Mouse (Mus musculus) MEL (cell line): ENCODE results near the gene Thg1l. TPM values are rescaled to one million over a fixed set of nuclear protein-coding genes. Genes with fewer than 3 reads are reported as not detected.

ENCODE experiments used
- DNase-seq: peaks from one replicate; pipeline ENCODE4 v3.0.0; 2011; ENCODE audit warnings: low read depth, low spot score
- H3K27ac ChIP-seq: 2 replicates; pipeline ENCODE4 v1.5.1; 2012; ENCODE audit warnings: low read depth, mild to moderate bottlenecking, control low read depth, low read length, moderate library complexity; ENCODE audit not compliant: control insufficient read depth
- H3K27me3 ChIP-seq, 2 experiments: fragments of 150-350 bp in 1 of 2; sonication (generic) in 1 of 2; 2 replicates each; pipeline ENCODE4 v1.6.1; 2012; ENCODE audit warnings: low read length in 2 of 2, mild to moderate bottlenecking in 2 of 2, improper control_type of control experiment in 1 of 2, moderate library complexity in 1 of 2; ENCODE audit not compliant: insufficient read depth in 2 of 2, control insufficient read depth in 1 of 2
- H3K36me3 ChIP-seq, 2 experiments: 2 replicates each; pipeline ENCODE4 v1.6.1; 2012 to 2014; ENCODE audit warnings: low read length in 2 of 2, improper control_type of control experiment in 1 of 2, inconsistent platforms in 1 of 2, mild to moderate bottlenecking in 1 of 2; ENCODE audit not compliant: insufficient read depth in 2 of 2, control insufficient read depth in 1 of 2
- H3K4me1 ChIP-seq, 2 experiments: fragments of 150-350 bp in 1 of 2; sonication (generic) in 1 of 2; 2 replicates each; pipeline ENCODE4 v1.6.1; 2012; ENCODE audit warnings: low read length in 2 of 2, improper control_type of control experiment in 1 of 2, mild to moderate bottlenecking in 1 of 2; ENCODE audit not compliant: insufficient read depth in 2 of 2, control insufficient read depth in 1 of 2
- H3K4me3 ChIP-seq, 2 experiments: fragments of 150-350 bp in 1 of 2; sonication (generic) in 1 of 2; 2 replicates each; pipeline ENCODE4 v1.5.1; 2012; ENCODE audit warnings: low read depth in 2 of 2, low read length in 2 of 2, mild to moderate bottlenecking in 2 of 2, moderate library complexity in 2 of 2, control low read depth in 1 of 2, improper control_type of control experiment in 1 of 2; ENCODE audit not compliant: control insufficient read depth in 1 of 2, insufficient read depth in 1 of 2
- H3K79me2 ChIP-seq: 2 replicates; pipeline ENCODE4 v1.6.1; 2012; ENCODE audit warnings: mild to moderate bottlenecking, low read length, moderate library complexity; ENCODE audit not compliant: control insufficient read depth, poor library complexity, insufficient read depth
- H3K9ac ChIP-seq: 2 replicates; pipeline ENCODE4 v1.6.1; 2012; ENCODE audit warnings: low read depth, mild to moderate bottlenecking, control low read depth, low read length, moderate library complexity; ENCODE audit not compliant: control insufficient read depth, poor library complexity, severe bottlenecking
- H3K9me3 ChIP-seq: fragments of 150-350 bp; sonication (generic); replicated peaks from 2 replicates; pipeline ENCODE4 v1.6.1; 2012; ENCODE audit warnings: mild to moderate bottlenecking, low read length, improper control_type of control experiment, moderate library complexity; ENCODE audit not compliant: insufficient read depth
- BHLHE40 ChIP-seq: IDR thresholded peaks from 2 replicates; pipeline ENCODE4 v1.6.1; 2012; ENCODE audit warnings: low read depth, mild to moderate bottlenecking, inconsistent platforms, low read length, improper control_type of control experiment, borderline replicate concordance
- ELF1 ChIP-seq: IDR thresholded peaks from 2 replicates; pipeline ENCODE4 v1.6.1; 2014; ENCODE audit warnings: low read depth, mild to moderate bottlenecking, inconsistent platforms, low read length, improper control_type of control experiment, moderate library complexity
- ETS1 ChIP-seq: IDR thresholded peaks from 2 replicates; pipeline ENCODE4 v1.6.1; 2012; ENCODE audit warnings: low read depth, mild to moderate bottlenecking, inconsistent platforms, low read length, improper control_type of control experiment, moderate library complexity
- GABPA ChIP-seq: IDR thresholded peaks from 2 replicates; pipeline ENCODE4 v1.6.1; 2012; ENCODE audit warnings: low read depth, mild to moderate bottlenecking, inconsistent platforms, low read length, improper control_type of control experiment, moderate library complexity
- KAT2A ChIP-seq: conservative IDR thresholded peaks from 2 replicates; pipeline ENCODE4 v1.6.1; 2012; ENCODE audit warnings: low read depth, low read length, improper control_type of control experiment, inconsistent platforms
- MAFK ChIP-seq: IDR thresholded peaks from 2 replicates; pipeline ENCODE4 v1.6.1; 2011; ENCODE audit warnings: low read depth, mild to moderate bottlenecking, low read length, improper control_type of control experiment, borderline replicate concordance
- MAZ ChIP-seq: IDR thresholded peaks from 2 replicates; pipeline ENCODE4 v1.6.1; 2012; ENCODE audit warnings: low read depth, mild to moderate bottlenecking, inconsistent platforms, low read length, improper control_type of control experiment
- MYB ChIP-seq: IDR thresholded peaks from 2 replicates; pipeline ENCODE4 v1.6.1; 2011; ENCODE audit warnings: mild to moderate bottlenecking, low read depth, low read length, improper control_type of control experiment
- MYC ChIP-seq: IDR thresholded peaks from 2 replicates; pipeline ENCODE4 v1.6.1; 2011; ENCODE audit warnings: low read depth, mild to moderate bottlenecking, low read length, improper control_type of control experiment, moderate library complexity
- NELFE ChIP-seq: IDR thresholded peaks from 2 replicates; pipeline ENCODE4 v1.6.1; 2011; ENCODE audit warnings: low read depth, low read length, improper control_type of control experiment
- NRF1 ChIP-seq: IDR thresholded peaks from 2 replicates; pipeline ENCODE4 v1.6.1; 2014; ENCODE audit warnings: low read depth, mild to moderate bottlenecking, inconsistent platforms, low read length, improper control_type of control experiment, moderate library complexity; ENCODE audit not compliant: poor library complexity, insufficient read depth, severe bottlenecking
- POLR2A ChIP-seq, 2 experiments: IDR thresholded peaks; 2 replicates each; pipeline ENCODE4 v1.6.1; 2011 to 2012; ENCODE audit warnings: low read length in 2 of 2, mild to moderate bottlenecking in 2 of 2, control low read depth in 1 of 2, improper control_type of control experiment in 1 of 2, low read depth in 1 of 2, moderate library complexity in 1 of 2; ENCODE audit not compliant: control insufficient read depth in 1 of 2, insufficient read depth in 1 of 2, poor library complexity in 1 of 2
- RAD21 ChIP-seq: IDR thresholded peaks from 2 replicates; pipeline ENCODE4 v1.6.1; 2011; ENCODE audit warnings: mild to moderate bottlenecking, low read depth, low read length, improper control_type of control experiment
- RCOR1 ChIP-seq: IDR thresholded peaks from 2 replicates; pipeline ENCODE4 v1.6.1; 2012; ENCODE audit warnings: low read depth, mild to moderate bottlenecking, inconsistent platforms, low read length, improper control_type of control experiment
- TAL1 ChIP-seq: IDR thresholded peaks from 2 replicates; pipeline ENCODE4 v1.6.1; 2012; ENCODE audit warnings: mild to moderate bottlenecking, inconsistent platforms, low read length, moderate library complexity, mixed read lengths
- UBTF ChIP-seq: IDR thresholded peaks from 2 replicates; pipeline ENCODE4 v1.6.1; 2012; ENCODE audit warnings: low read depth, mild to moderate bottlenecking, inconsistent platforms, low read length, improper control_type of control experiment, moderate library complexity, borderline replicate concordance; ENCODE audit not compliant: insufficient read depth
- USF2 ChIP-seq, 2 experiments: IDR thresholded peaks; 2 replicates each; pipeline ENCODE4 v1.6.1; 2011 to 2012; ENCODE audit warnings: improper control_type of control experiment in 2 of 2, low read length in 2 of 2, borderline replicate concordance in 1 of 2, inconsistent platforms in 1 of 2, low read depth in 1 of 2, mild to moderate bottlenecking in 1 of 2; ENCODE audit not compliant: insufficient read depth in 1 of 2
- ZC3H11A ChIP-seq: IDR thresholded peaks from 2 replicates; pipeline ENCODE4 v1.6.1; 2012; ENCODE audit warnings: low read depth, mild to moderate bottlenecking, inconsistent platforms, low read length, improper control_type of control experiment
- ZKSCAN1 ChIP-seq: IDR thresholded peaks from 2 replicates; pipeline ENCODE4 v1.6.1; 2012; ENCODE audit warnings: low read depth, mild to moderate bottlenecking, inconsistent platforms, low read length, improper control_type of control experiment, moderate library complexity
- polyA plus RNA-seq, 2 experiments: library from polyadenylated mRNA; stranded (reverse) in 1 of 2; unstranded in 1 of 2; fragments of >175 nt in 1 of 2; fragments of >200 nt in 1 of 2; gene quantifications; 2 replicates each; pipeline versions ENCODE4 v1.2.1 to v1.2.4; 2012; ENCODE audit warnings: low replicate concordance in 2 of 2, low read depth in 1 of 2; ENCODE audit not compliant: insufficient read length in 2 of 2, insufficient read depth in 1 of 2, missing spikeins in 1 of 2
- total RNA-seq: library from RNA; depleted of rRNA; stranded (reverse); fragments of 300-350 nt; gene quantifications from 2 replicates; pipeline ENCODE4 v1.2.3, GENCODE M21; 2012

Gene Thg1l
- total and polyA plus RNA-seq, 3 experiments = 65.8 to 569 (median 77.5) TPM

- H3K9ac ChIP-seq = no peak overlapping the region
- no peak overlapping the region for H3K4me3 ChIP-seq
- H3K9me3 ChIP-seq = no peaks in the 10 kb centered on the region
- H3K27me3 ChIP-seq = 0 out of 4 replicates have a peak, but pooled peaks cover 0 to 3% of the 10 kb centered on the region in 2 experiments
- H3K27ac ChIP-seq = no peak overlapping the region
- H3K4me1 ChIP-seq = no peaks in the 10 kb centered on the region
- DNase-seq = no peak
- H3K79me2 ChIP-seq = no peaks in the 10 kb centered on the region
- no peak for TF ChIP-seq KAT2A
- TF ChIP-seq NRF1 = no peak
- TF ChIP-seq MYC = no peak
- TF ChIP-seq BHLHE40 = no peak
- TF ChIP-seq UBTF = no peak
- TF ChIP-seq RCOR1 = no peak
- no peak for TF ChIP-seq NELFE
- no peak for TF ChIP-seq TAL1
- no peak for TF ChIP-seq GABPA
- no peak for TF ChIP-seq RAD21
- TF ChIP-seq POLR2A (IDR thresholded peaks at IDR 0.05; ENCODE audit: control insufficient read depth in 1 of 2, insufficient read depth in 1 of 2, low read depth in 1 of 2, low read length in 2 of 2, poor library complexity in 1 of 2) = no peak
- TF ChIP-seq ZC3H11A = no peak
- no peak for TF ChIP-seq MAZ
- TF ChIP-seq ZKSCAN1 = no peak
- no peak for TF ChIP-seq USF2 (IDR thresholded peaks at IDR 0.05; ENCODE audit: borderline replicate concordance in 1 of 2, insufficient read depth in 1 of 2, low read depth in 1 of 2, low read length in 2 of 2)
- TF ChIP-seq ETS1 = no peak
- H3K36me3 ChIP-seq = peaks cover 0 to 2% of the 10 kb centered on the region in 2 experiments; a peak in 1 of 4 replicates
These were observed 39.1 kb downstream of the Thg1l start for GRCm38 (mm10) chr11:45916196-45916595.

GRCm38 (mm10) chr11:45910701-45911100, 44.6 kb downstream of the Thg1l start:
- TF ChIP-seq ELF1 (no peak), MAFK (no peak), BHLHE40 (no peak), MYB (no peak), TAL1 (no peak)
- H3K4me3 ChIP-seq = no peak overlapping the region
- H3K9ac ChIP-seq = no peak overlapping the region
- no peak overlapping the region for H3K27ac ChIP-seq
- DNase-seq = no peak
- H3K9me3 ChIP-seq = no peaks in the 10 kb centered on the region
- H3K4me1 ChIP-seq = no peaks in the 10 kb centered on the region
- H3K36me3 ChIP-seq = peaks cover 0 to 36% of the 10 kb centered on the region in 2 experiments; a peak in 2 of 4 replicates
- no peaks in the 10 kb centered on the region for H3K27me3 ChIP-seq
- no peaks in the 10 kb centered on the region for H3K79me2 ChIP-seq
